Mouse (Mus musculus) layer of hippocampus, adult 18-20 months (tissue): ENCODE measurements around the gene Vipr1. TPM values are rescaled to one million over a fixed set of nuclear protein-coding genes. Genes with fewer than 3 reads are reported as not detected.

Experiments
- DNase-seq, 2 experiments: peaks; one replicate each; pipeline ENCODE4 v3.0.0; 2022; ENCODE audit warnings: low spot score in 2 of 2
- total RNA-seq, 2 experiments: library from RNA; stranded (reverse); gene quantifications; 2 replicates each; pipeline ENCODE4 v1.2.3; 2021

The Vipr1 gene
- total RNA-seq, 2 experiments from 2014 or later: 16.5 to 20.6 TPM

DNA sequence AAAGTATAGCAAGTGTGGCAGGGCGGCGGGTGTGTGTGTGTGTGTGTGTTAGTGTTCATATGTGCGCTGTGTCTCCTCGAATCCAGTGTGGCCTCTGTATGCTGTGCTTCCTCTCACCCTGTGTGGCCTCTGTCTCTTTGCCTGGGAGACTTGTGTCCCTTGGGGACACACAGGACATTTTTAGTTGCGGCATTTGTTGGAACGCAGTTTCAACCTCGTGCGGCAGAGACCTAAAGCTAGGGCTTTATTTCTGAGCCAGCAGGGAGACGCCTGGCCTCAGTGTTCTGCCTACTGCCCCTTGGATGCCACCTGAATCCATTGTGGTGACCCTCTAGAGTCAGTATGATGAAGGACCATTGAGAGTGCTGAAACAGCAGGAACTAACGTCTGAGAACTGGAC is 9.6 kb upstream of the Vipr1 start:
- DNase-seq: no peak

DNA sequence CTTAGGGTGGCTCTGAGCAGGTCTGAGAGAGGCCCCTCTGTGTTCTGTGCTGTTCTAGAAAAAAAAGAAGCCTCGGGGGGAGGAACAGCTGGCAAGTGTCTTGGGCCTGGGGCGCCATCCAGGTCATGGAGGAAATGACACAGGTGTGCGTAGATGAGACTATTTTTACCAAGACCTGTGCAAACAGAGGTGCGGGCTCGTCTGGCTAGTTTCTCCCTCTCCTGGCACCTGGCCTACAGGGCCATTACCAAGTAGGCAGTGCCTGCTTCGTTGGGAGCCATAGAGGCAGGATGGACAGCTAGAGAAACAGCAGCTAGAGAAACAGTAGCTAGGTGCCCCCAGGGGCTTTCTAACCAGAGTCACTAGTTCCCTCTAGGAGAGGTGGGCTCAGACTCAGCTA is 9.2 kb upstream of the Vipr1 start:
- no peak for DNase-seq

DNA sequence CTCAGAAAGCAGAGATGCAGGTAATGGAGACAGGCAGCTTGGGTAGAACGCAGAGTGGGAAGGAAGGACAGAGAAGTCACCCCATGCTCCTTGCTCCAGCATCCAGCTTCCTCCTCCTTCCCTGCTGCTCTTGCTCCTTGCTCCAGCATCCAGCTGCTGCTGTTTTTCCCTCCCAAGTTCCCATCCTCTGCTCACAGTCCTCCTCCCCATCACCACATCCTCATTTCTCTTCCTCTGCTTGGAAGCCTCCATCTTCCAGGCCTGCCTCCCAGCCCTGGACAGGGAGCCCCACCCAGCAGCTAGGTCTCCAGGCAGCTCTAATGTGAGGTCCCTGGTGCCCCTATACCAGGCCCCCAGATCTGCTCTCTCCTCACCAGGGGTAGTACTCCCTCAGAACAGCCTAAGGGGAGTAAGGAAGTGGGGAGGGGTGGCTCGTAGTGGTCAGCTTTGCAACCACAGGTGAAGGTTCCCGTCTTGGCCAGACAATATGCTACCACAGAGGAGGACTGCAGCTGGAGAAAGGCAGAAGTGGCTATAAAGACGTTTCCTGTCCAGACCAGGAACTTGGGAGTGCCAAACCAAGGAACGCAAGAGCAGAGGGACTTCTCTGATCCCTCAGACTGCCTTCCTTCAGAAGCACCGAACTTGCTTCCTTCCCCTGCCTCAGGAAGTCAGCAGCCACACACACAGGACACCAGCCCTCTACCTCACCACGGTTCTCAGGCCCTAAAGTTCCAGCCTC is 6.5 kb upstream of the Vipr1 start:
- no peak for DNase-seq

DNA sequence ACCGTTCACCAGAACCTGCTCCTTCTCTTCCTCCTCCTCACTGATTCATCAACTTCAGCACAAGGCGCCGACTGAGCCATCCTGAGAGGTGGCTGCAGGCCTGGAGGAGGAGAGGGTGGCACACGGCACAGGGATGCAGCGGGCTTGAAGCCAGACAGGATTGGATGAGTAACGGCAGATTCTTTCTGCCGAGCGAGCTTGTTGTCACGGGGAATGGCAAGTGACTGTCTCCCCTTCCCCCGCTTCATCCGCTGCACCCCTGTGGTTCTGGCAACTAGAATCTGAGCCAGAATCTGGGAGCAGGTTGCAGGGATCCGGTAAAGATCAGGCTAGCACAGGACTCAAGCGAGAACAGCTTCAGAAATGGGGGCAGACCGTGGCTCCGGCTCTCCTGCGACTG is 2.7 kb upstream of the Vipr1 start:
- peak; percentile 82 to 84 for DNase-seq

DNA sequence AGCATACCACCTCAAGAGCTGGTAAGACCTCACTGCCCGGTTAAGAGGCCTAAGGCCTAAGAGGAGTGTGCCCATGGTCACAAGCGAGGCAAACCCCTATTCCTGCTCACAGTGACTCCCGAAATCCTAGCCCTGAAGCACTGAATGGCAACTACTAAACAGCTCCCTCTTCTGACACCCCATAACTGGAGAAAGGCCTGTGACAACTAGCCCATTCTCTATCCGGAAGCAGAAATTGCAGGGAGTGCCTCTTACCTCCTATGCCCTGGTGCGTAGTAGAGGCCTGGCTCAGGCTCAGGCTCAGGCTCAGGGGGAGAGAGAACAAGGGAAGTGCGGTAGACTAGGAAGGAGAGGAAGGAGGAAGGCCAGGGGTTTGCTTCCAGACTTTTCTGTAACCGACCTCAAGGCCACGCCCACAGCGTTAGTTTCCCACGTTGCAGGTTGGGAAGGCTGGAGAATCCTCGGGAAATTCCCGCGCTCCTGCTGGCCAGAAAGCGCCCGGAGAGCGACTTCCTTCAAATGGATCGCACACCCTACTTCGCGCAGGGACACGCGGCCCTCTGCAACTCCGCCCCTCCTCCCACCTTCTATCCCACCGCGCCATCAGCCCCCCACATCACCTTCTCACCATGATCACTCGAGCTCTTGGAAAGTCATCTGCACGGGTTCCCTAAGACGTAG is 1.1 kb upstream of the Vipr1 start:
- DNase-seq: no peak

DNA sequence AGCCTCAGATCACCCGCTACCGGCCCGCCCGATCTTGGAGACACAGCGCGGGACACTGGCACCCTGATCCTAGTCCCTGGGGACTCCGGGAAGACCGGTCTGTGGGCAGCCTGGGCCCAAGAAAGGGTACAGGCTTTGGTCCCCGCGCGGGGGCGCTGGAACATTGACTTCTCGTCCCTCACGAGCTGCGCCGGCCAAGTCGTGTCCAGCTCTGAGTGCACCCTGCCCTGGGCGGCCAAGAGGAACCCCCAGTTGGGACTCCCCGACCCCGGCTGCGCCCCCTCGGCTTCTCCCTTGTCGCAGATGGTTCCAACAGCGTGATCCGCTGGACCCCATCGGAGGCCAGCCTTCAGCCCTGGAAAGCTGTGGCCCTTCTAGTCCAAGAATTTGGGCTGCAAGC is 515 bp upstream of the Vipr1 start, which contains the start of gene Lyzl4:
Gene Lyzl4, minus strand, starts transcription at position 96 of the 400 bp plus-strand sequence.
- DNase-seq: peak; percentile 65 to 80

DNA sequence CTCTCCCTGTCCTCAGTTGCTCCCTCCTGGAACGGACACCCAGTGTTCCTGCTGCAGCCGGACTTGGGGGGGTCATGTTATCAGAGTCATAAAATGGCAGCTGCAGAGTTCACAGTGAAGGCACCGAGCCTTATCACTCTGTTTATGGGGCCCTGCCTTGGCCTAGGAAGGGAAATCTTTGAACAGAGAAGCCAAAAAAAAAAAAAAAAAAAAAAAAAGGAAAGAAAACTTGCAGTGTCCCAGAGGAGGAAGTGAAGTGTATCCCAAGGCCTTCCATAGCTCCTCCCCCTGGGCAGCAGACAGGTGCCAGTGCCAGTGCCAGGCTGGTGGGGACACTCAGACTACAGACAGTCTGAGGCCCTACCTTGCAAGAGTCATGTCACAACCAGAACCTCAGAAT is 2.3 kb downstream of the Vipr1 start:
- DNase-seq: no peak

DNA sequence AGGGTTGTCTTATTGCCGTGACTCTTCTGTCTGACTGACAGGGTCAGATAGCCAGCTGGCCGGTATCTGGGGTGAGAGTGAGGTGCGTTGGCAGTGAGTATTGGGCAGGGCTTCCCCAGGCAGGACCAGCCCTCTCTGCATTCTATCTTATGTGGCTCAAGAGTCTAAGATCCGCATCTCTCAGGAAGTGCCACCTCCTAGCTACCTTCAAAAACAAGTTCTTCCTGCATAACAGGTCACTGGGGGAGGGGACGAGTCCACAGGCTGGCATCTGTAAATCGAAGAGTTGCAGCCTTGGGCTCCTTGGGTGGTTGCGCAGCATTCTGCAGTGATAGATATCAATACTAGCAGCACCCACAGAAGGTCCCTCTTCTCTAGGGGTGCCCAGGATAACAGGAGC is 4.5 kb downstream of the Vipr1 start:
- no peak for DNase-seq

DNA sequence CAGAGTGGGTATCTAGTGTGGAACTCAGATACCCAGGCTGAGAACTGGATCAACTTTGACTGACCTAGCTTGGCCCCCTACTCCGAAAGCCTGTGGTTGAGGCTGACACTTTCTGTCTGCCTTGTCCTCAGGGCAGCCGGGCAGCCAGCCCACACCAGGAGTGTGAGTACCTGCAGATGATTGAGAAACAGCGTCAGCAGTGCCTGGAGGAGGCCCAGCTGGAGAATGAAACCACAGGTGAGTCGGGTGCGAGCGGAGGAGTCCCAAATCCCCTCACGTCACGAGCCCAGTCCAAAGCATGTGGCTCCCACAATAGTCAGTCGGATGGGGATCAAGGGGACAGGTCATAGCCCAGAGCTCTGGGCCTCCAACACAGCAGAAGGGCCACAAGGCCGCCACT is 11.2 kb downstream of the Vipr1 start:
- no peak for DNase-seq

DNA sequence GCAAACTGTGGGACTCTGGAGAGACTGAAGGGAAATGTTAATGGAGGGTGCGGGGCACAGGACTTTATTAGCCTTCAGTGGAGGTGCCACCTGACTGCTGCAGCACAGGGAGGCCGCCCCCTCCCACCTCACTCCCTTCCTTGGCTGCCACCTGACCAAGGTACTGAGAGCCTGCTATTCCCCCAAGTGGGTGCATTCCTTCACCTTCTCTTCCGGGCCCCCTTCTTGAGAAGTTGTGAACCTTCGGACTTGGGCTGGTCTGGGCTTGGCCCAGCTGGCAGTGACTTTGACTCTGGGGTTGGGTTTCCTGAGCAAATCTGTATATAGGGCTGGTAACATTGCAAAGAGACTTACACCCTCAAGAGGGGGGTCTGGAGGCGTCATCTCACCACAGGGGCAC is 13.8 kb downstream of the Vipr1 start:
- DNase-seq: no peak

DNA sequence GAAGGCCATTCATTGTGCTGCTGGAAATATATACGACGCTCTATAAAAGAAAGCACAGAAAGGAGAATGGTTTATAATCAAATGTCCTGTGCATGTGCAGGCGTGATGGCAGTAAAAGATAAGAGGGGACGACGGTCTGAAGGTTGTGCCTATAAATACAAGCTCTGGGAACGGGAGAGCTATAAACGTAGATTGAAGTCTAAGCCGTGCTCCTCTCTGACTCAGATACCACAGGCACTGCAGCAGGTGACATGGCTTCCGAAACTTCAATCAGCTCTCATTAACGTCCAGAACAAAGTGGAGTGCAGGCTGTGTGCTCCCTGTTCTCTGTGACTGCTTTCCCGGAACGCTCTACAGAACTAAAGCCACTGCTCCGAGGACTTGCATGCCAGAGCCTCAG is 14.6 kb downstream of the Vipr1 start:
- DNase-seq: no peak

DNA sequence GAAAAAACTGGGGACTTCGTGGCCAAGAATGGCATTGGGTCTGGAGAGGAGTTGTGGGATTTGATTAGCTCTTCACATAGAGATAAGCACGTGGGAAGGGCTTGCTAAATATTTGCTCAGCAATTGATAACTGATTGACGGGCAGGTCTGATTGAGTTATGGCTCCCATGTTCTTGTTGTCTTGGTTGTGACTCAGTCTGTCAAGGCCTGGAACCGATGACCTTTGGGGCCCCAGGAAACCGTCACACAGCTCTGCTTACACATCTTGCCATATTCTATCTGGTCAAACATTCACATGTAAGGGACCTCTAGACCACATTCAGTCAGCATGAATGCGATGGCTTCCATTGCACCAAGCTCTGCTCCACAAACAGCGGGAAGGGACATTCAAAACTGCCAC is 15.7 kb downstream of the Vipr1 start:
- no peak for DNase-seq

DNA sequence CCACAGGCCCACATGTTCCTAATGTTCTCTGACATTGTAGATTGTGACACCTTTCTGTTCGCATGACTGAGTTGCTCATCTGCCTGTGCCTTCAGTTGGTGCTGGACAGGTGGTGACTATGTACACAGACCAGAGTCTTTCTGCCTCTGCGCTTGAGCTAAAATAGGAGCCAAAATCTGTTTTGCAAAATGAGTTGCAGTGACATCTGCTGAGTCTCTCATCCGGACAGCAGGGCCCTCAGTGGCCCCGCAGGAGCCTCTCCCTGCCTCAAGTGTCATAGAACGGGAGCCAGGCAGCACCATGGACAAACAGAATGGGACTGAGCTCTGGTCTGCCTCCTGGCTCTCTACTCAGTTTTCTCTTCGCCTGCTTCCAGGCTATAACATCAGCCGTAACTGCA is 17.3 kb downstream of the Vipr1 start:
- DNase-seq: no peak

DNA sequence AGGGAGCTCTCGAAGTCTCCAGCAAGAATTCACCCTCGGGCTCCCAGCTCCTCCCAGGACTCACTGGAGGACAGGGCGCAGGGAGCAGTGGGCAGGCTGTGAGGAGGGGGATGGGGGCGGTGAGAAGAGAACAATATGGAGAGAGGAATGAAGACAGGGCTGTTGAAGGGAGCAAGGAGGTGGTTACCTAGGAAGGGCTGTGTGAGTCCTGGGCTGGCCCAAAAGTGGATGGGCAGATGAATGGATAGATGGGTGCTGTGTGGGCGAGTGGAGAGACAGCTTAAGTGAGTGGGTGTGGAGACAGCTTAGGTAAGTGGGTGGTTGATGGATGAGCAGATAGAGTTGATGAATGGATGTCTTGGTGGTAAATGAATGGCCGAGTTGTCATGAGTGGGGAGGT is 21.0 kb downstream of the Vipr1 start:
- DNase-seq: no peak

DNA sequence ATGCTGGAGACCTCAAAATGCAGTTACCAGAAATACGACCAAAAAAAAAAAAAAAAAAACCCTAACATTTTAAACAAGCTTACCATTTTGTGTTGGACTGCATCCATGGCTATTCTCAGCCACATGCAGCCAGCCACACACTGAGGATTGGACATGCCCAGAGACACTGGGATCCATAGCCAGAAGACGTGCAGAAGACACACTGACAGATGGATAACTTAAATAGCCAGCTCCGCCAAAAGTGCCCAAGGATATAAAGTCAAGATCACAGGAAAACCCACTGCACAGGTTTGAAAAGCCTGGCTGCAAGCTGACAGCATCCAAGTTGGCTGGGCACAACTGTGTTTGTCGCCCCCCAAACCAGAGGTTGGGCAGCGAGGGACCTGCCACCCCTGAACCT is 21.6 kb downstream of the Vipr1 start:
- no peak for DNase-seq

DNA sequence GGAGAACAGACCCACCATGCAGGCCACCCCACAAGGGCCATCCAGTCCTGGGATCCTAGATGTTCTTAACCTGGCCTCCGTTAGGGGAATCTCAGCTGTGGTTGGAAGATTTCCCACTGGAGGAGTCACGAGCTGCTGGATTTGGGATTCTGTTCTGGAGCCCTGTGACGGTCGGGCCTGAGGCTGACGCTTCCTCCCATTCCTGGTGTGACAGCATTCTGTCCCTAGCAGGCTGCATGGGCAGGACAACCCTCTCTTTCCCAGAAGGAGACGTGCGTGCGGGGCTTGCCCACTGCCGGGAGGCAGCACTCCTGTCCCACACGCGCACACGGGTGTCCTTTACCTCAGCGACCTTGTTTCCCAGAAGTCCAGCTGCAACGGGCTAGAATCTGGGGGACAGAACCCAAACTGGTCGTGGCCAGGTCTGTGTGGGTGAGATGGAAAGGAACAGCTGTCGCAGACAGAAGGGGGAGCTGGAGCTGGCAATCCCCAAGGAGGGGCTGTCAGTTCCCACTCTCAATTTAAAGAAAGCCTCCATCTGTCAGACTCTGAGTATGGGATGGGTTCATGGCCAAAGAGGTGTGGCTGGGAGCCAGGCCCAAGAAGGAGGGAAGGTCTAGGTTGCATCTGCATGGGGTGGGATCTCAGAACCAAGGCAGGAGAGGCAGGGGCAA is 24.6 kb downstream of the Vipr1 start:
- peak in 1 of 2 experiments; percentile 33 for DNase-seq

DNA sequence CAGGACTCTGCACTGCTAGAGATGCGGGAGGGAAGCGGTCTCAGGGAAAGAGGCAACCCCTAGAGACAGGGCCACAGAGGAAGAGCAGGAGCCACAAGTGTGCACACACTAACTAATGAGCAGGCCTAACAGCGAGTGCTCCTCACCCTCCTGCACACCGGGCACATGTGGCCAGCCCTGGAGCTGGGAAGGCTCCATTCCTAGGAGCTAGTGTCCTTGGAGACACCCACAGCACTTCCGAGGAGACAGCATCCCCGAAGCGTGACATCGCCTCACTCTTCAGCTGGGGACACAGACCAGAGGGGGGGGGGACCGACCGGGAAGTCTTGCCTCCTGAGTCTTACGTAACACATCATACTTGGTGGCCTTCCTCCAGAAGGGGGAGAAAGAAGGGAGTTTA is 25.3 kb downstream of the Vipr1 start:
- DNase-seq: no peak

DNA sequence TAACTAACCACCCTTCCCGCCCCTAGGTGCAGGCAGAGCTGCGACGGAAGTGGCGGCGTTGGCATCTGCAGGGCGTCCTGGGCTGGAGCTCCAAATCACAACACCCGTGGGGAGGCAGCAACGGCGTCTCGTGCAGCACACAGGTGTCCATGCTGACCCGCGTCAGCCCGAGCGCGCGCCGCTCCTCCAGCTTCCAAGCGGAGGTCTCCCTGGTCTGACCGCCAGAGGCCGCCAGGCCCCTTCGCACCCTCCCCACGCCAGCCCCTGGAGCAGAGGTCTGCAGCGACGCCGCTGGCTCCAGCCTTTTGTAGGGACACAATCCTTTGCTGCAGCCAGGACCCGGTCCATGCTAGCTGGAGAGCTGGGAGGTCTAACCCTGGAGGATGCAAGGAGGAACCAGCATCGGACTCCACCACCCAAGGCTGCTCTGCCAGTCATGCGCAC is 26.9 kb downstream of the Vipr1 start:
- no peak for DNase-seq

DNA sequence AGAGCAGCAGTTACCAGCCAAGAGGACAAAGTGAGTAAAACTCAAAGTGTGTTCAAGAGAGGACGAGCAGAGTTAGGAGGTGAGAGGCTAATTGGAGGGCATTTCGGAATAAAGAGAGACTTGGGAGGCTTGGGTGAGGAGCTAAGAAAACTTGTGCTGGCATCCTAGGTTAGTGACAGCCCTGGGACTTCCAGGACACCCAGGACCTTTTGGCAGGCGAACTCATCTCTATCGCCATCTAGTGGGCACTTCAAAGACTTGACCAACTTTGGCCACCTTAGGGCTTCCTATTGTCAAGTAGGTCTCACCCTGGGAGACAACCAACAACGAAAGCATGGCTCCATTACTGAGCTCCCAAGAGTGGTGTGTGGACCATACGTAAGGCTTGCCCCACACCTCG is 28.8 kb downstream of the Vipr1 start:
- peak in 1 of 2 experiments; percentile 44 for DNase-seq

DNA sequence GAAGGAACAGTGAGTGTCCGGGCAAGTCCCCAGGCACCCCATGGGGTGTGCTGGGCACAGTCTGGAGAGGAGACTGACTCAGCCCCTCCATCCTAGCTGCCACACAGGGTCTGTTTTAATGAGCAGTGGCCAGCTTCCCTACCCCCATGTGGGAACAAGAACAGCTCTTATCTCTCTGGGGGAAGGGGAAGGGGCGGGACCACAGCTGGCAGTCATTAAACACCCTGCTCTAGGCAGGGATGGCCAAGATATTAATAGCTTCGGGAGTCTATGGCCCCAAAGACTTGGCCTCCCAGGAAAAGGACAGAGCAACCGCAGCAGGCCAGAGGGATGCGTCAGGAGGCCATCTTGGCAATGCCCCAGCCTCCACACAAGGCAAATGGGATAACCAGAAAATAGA is 29.8 kb downstream of the Vipr1 start:
- no peak for DNase-seq

DNA sequence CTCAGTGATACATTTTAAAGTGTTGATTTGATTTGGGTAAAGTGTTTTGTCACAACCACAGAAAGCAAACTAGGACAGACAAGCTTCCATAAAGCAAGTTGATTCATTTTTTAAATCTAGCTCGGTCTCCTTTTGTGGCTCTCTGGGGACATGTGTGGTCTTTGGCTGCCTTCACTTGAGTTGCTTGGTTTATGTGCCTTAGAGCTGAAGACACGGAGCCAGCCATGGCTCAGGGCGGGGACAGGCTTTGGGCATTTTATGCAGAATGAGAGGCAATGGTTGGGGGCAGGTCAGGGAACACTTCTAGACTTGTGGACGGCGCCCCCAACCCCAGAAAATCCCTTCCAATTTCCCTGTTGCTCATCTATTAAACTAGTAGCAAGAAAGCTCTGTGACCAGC is 31.2 kb downstream of the Vipr1 start:
- no peak for DNase-seq

DNA sequence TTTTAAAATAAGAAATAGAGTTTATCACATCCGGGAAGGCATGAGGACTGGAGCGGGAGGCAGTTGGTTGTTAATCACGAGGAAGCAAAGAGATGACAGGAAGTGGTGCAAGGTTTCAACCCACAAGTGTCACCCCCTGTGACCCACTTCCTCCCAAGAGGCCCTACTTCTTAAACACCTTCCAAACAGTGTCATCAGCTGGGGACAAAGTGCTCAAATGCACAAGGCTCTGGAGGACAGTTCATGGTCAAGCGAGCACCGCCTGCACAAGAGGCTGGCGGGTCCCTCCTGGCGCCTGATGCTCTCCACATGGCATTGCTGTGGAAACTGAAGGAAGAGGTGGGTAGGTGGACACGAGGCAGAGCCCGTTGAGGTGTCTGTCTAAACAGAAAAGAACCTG is 32.5 kb downstream of the Vipr1 start:
- no peak for DNase-seq
